Mouse (Mus musculus): ENCODE data around the gene Skint8.
"Not testable (repeated sequence)": the region's sequence is repeated elsewhere in the genome, so short reads cannot be mapped to it uniquely, and the experiment has no call there.

Gene Skint8

GRCm38 (mm10) chr4:111919092-111919491 lies at the start of gene Skint8:
TSS of gene Skint8 (plus strand) at chr4:111919392.
- no peak for DNase-seq (ENCODE audit: low read depth)

GRCm38 (mm10) chr4:111880112-111880875 lies 38.9 kb upstream of the Skint8 start:
- DNase-seq (ENCODE audit: low read depth), result peak; percentile 11

DNA sequence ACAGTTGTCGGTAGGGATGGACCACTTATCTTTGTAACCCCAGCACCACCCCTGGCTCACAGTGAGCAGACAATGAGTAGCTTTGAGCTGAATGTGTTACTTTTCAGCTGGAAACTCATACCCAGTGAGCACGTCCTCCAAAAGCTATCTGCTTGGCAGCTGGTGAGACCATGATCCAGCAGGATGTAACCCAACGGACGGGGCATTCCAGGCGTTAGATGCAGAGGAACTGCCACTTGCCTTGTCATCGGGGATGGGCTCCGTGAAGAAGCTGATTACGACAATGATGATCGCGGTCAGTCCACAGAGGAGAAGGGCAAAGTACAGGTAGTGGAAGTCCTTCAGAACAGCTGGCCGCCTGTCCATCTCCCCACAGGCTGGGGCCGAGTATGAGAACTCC lies 35.6 kb upstream of the Skint8 start:
- no peak for DNase-seq (ENCODE audit: low read depth)

DNA sequence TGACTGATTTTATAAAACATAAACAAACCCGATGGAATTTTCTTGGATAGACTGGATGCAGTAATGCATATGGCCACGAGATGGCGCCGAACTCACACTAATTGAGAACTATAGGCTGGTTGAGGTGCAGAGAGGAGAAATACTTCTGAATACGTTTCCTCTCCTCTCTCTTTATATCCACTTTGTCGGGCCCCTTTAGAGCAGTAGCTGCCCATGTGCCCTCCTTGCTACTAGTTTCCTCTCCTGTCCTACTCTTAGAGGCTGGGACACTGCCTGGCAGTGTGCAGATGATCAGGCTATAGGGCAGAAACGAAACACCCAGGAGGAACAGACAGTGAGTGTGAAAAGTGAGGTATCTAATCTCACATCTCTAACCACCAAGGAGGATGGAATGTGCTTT lies 33.2 kb upstream of the Skint8 start:
- peak; percentile 65 for DNase-seq (ENCODE audit: low read depth)

- DNase-seq (ENCODE audit: low read depth), result peak; percentile 70
Observed at GRCm38 (mm10) chr4:111886607-111887006, 32.6 kb upstream of the Skint8 start.

- DNase-seq (ENCODE audit: low read depth), result no peak
Observed at GRCm38 (mm10) chr4:111892138-111892537, 27.1 kb upstream of the Skint8 start.

GRCm38 (mm10) chr4:111897755-111898154 lies 21.4 kb upstream of the Skint8 start:
- DNase-seq (ENCODE audit: low read depth), result no peak

DNA sequence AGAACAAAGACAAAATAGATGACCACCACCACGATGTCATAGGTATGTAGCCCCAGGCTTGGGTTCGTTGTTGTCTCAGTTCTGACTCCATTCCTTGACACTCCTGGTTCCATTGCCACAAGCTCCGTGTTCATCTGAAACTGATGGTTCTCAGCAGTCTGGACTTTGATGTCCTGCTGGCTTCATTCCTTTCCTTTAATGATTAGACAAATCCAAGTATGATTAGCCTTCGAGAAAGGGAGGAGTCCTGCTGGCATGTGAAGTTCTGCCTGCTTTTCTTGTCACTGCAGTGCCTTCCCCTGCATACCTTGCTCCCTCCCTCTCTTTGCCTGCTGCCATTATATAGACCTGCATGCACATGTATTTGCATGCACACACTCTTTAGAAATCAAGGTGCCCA lies 20.6 kb upstream of the Skint8 start:
- no peak for DNase-seq (ENCODE audit: low read depth)

DNA sequence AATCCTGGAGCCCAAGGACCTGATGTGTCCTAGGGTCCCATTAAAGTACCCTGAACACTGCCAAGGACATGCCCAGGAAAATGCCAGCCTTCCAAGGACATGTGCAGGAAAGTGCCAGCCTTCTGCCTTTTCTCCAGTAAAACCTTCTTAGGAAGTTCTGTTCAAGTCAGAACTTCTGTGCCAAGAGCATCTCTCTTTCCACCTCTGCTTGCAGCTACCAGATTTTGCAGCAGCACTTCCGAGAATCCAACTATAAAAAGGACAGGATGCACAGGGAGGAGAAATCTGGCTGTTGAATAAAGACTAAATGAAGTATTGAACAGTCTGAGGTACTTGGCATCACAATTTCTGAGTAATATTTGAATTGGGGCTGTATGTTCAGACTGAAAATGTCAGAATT lies 18.7 kb upstream of the Skint8 start:
- not testable (repeated sequence) for DNase-seq (ENCODE audit: low read depth)

- no peak for DNase-seq (ENCODE audit: low read depth)
Observed at GRCm38 (mm10) chr4:111901473-111901872, 17.7 kb upstream of the Skint8 start.

GRCm38 (mm10) chr4:111902775-111903174 lies 16.4 kb upstream of the Skint8 start, which contains the start of gene Slc5a9:
TSS of gene Slc5a9 (minus strand) at chr4:111902918.
- no peak for DNase-seq (ENCODE audit: low read depth)

GRCm38 (mm10) chr4:111907926-111908325 lies 11.3 kb upstream of the Skint8 start:
- peak; percentile 61 for DNase-seq (ENCODE audit: low read depth)

DNA sequence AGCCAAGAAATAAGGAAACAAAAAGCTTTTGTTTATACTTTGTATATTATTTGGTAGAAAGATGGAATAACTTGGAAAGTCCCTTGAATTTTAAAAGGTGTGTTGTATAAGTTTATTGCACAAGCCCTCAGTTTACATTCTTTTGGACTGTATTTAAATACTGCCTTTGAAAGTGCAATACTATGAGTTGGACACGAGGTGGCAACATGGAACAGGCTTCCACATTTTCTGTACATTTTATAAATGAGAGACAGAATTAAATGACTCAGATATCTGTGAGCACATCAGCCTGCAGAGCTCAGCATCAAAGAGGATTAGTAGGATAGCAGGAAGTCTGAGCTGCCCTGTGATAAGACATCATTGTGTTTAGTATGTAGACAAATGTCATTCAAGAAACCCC lies 42.1 kb downstream of the Skint8 start:
- DNase-seq (ENCODE audit: low read depth), result peak; percentile 30

DNA sequence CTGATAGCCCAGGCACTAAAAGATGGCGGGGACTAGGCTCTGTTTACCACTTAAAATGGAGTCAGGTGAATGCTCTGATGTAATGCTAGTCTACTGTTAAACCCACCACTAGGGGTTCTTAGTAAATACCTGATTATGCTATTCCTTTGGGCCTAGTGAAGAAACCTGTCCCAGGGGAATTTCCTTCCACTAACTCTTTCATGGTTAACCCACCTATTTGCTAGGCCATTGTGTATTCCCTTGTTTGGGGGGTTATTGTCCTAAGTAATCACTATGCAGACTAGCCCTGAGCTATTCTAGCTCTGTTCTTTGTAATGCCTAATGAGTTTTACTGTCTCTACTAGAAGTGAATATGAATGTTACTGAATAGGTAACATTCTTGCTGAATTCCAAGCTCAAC lies 44.0 kb downstream of the Skint8 start:
- not testable (repeated sequence) for DNase-seq (ENCODE audit: low read depth)

DNA sequence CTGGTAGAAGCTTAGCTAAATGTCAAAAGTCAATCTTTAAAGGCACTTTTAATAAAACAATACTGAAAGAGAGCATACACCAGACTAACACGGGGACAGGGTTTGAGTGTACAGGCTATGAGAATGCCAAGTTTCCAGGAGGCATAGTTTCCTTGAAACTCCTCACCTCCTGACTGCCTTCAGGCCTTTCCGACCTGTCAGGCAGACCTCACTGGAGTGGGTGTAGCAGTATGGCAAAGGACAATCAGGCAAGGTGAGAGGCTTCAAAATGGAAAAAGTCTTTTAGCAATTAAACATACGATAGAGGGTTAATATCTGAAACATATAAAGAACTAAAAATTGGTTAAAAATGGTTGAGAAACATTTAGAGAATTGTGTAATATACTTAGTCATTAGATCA lies 44.5 kb downstream of the Skint8 start:
- DNase-seq (ENCODE audit: low read depth), result no peak

- no peak for DNase-seq (ENCODE audit: low read depth)
Observed at GRCm38 (mm10) chr4:111972623-111973022, 53.4 kb downstream of the Skint8 start, which contains the start of gene Skint7. TSS of gene Skint7 (plus strand) at chr4:111972923.

Data from 416B (cell line).